Mouse (Mus musculus): Measurements from ENCODE around the gene Spns2. TPM values are rescaled to one million over a fixed set of nuclear protein-coding genes. Genes with fewer than 3 reads are reported as not detected.
"Not testable (repeated sequence)": the region's sequence is repeated elsewhere in the genome, so short reads cannot be mapped to it uniquely, and the experiment has no call there.

The Spns2 gene
- polyA plus RNA-seq, 1 experiment from 2014 or later, result 3.0 TPM

GRCm38 (mm10) chr11:72453105-72453953, 36.4 kb downstream of the Spns2 start:
- Histone ChIP-seq H3K36me3 (ENCODE audit: control insufficient read depth, insufficient read depth, low read length) (peaks cover 40% of the 10 kb centered on the region), H3K27me3 (ENCODE audit: control insufficient read depth, insufficient read depth, low read length) (no peaks in the 10 kb centered on the region), H3K9ac (replicated peaks; ENCODE audit: low read depth, low read length) (no peak overlapping the region), H3K4me3 (ENCODE audit: low read depth, low read length) (no peak overlapping the region), H3K27ac (ENCODE audit: low read length) (no peak overlapping the region), H3K4me1 (ENCODE audit: control insufficient read depth, insufficient read depth, low read length) (0 out of 2 replicates have a peak, but pooled peaks cover 3% of the 10 kb centered on the region), H3K4me2 (replicated peaks; ENCODE audit: low read depth, low read length) (no peak overlapping the region), H3K9me3 (ENCODE audit: control insufficient read depth, low read depth, low read length) (no peaks in the 10 kb centered on the region)
- 54% methylated on average over 15 of the region's 15 CpGs for WGBS
- no peak for ATAC-seq (ENCODE audit: insufficient number of reproducible peaks, insufficient read depth, low FRiP score, low read depth)

DNA sequence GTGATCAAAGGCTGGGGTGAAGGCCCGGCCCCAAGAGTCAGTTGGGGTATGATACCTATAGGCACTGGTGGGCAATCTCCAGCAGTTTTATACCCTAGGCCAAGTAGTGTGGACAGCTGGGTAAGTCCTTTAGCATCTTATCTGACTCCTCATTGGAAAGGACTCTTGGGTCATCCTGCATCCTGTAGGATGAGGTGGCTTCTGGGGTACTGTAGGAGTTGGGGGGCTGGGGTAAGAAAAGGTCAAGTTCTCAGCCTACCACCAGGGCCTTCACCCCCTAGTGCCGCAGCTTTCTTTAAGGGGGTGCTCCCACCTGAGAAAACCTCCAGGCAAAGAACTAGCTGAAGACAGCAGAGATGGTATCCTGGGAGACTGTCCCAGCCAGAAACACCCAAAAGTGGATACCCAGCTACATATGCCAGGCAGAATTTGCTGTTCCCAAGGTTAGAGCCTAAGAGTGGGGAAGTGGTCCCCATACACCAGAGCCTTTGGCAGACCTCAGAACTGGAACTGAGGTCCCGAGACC, 37.5 kb downstream of the Spns2 start:
- no peaks in the 10 kb centered on the region for H3K27me3 ChIP-seq (ENCODE audit: control insufficient read depth, insufficient read depth, low read length)
- ATAC-seq (ENCODE audit: insufficient number of reproducible peaks, insufficient read depth, low FRiP score, low read depth), result no peak
- no peak overlapping the region for H3K9ac ChIP-seq (replicated peaks; ENCODE audit: low read depth, low read length)
- no peaks in the 10 kb centered on the region for H3K9me3 ChIP-seq (ENCODE audit: control insufficient read depth, low read depth, low read length)
- no peak overlapping the region for H3K4me3 ChIP-seq (ENCODE audit: low read depth, low read length)
- no peak overlapping the region for H3K4me2 ChIP-seq (replicated peaks; ENCODE audit: low read depth, low read length)
- H3K27ac ChIP-seq (ENCODE audit: low read length), result no peak overlapping the region
- whole genome bisulfite sequencing, result 85% methylated on average over 3 of the region's 3 CpGs
- peaks cover 51% of the 10 kb centered on the region for H3K36me3 ChIP-seq (ENCODE audit: control insufficient read depth, insufficient read depth, low read length)
- H3K4me1 ChIP-seq (ENCODE audit: control insufficient read depth, insufficient read depth, low read length), result 0 out of 2 replicates have a peak, but pooled peaks cover 3% of the 10 kb centered on the region

DNA sequence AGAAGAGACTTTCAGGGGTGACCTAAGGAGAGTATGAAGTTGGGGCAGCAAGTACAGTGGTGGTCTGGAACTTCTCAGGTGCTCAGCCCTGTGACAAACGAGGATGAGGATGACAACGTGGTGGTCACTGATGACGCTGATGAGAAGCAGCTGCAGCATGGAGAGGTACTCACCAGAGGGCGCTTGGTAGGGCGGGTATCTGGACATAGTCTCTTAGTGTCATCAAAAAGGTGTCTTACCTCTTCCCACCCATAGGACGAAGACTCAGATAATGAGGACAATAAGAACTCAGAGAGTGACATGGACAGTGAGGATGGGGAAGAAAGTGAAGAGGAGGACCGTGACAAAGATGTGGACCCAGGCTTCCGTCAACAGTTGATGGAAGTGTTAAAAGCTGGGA, 42.2 kb downstream of the Spns2 start:
- no peaks in the 10 kb centered on the region for H3K27me3 ChIP-seq (ENCODE audit: control insufficient read depth, insufficient read depth, low read length)
- no peaks in the 10 kb centered on the region for H3K4me1 ChIP-seq (ENCODE audit: control insufficient read depth, insufficient read depth, low read length)
- ATAC-seq (ENCODE audit: insufficient number of reproducible peaks, insufficient read depth, low FRiP score, low read depth), result no peak
- no peak overlapping the region for H3K4me3 ChIP-seq (ENCODE audit: low read depth, low read length)
- WGBS, result 79% methylated on average over 8 of the region's 8 CpGs
- no peak overlapping the region for H3K27ac ChIP-seq (ENCODE audit: low read length)
- H3K4me2 ChIP-seq (replicated peaks; ENCODE audit: low read depth, low read length), result no peak overlapping the region
- H3K36me3 ChIP-seq (ENCODE audit: control insufficient read depth, insufficient read depth, low read length), result peaks cover 97% of the 10 kb centered on the region
- no peak overlapping the region for H3K9ac ChIP-seq (replicated peaks; ENCODE audit: low read depth, low read length)
- no peaks in the 10 kb centered on the region for H3K9me3 ChIP-seq (ENCODE audit: control insufficient read depth, low read depth, low read length)

DNA sequence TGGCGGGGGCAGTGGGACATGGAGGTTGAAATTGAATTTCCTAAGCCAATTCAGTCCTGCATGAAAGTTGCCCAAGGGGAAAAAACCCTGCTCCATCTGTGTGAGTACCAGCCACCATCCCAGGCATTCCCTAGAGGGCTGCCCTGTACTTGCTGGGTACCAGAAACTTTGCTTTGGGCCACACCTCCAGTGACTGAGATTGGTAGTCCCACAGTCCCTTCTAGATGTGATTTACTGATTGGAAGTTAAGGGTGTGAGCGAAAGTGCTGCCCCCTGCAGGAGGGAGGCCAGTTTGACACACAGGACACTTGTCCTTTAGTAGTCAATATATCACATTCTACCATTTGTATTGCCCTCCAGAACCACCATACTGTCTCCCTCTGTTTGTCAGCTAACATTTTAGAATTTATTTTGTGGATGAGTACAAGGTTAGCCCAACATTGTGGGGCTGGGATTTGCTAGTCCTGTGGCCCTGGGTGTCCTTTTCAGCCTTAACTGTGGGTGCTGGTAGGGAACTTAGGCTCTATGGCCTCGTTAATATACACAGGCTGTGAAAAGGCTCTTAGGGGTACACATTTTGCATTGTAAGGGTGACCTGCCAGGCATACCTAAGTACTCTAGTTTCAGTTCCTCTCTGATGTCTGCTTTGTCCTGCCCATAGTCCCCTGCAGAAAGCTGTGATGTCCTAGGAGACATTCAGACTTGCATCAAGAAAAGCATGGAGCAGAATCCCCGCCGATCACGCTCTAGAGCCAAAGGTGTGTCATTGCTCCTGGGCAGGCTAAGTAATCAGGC, 43.2 kb downstream of the Spns2 start:
- Histone ChIP-seq H3K27ac (ENCODE audit: low read length) (no peak overlapping the region), H3K9me3 (ENCODE audit: control insufficient read depth, low read depth, low read length) (no peaks in the 10 kb centered on the region), H3K4me2 (replicated peaks; ENCODE audit: low read depth, low read length) (no peak overlapping the region), H3K9ac (replicated peaks; ENCODE audit: low read depth, low read length) (no peak overlapping the region), H3K4me3 (ENCODE audit: low read depth, low read length) (no peak overlapping the region), H3K27me3 (ENCODE audit: control insufficient read depth, insufficient read depth, low read length) (no peaks in the 10 kb centered on the region), H3K36me3 (ENCODE audit: control insufficient read depth, insufficient read depth, low read length) (peaks cover 89% of the 10 kb centered on the region), H3K4me1 (ENCODE audit: control insufficient read depth, insufficient read depth, low read length) (peaks cover 6% of the 10 kb centered on the region; the same call in 1 of the 2 replicates)
- no peak for ATAC-seq (ENCODE audit: insufficient number of reproducible peaks, insufficient read depth, low FRiP score, low read depth)
- WGBS, result 93% methylated on average over 6 of the region's 6 CpGs

DNA sequence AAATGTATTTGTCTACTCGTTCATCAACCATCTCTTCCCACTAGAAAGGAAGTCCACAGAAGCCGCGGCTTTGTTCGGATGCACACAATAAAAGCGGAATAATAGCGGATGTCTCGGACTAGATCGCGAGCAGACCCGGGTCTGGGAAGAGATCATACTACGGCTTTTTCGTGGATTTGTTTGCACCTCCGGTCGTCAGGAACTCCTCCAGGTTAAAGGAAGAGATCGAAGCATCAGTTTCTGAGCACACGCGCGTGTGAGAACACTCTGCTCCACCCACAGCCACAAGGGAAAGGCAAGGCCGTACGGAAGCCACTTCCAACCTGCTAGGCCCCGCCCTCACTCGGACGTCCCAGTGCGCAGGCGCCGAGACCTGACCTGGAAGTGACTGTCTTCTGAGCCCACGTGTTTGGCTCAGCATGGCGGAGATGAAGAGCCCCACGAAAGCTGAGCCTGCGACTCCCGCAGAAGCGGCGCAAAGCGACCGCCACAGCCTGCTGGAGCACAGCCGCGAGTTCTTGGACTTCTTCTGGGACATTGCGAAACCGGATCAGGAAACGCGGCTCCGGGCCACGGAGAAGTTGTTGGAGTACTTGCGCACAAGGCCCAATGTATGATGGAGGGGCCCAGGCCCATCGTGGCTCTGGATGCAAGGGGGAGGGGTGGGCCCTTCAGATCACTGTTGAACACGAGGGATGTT, 48.6 kb downstream of the Spns2 start, which contains the start of gene Mybbp1a:
Gene Mybbp1a (plus strand): TSS at position 391 of the 700 bp plus-strand sequence.
- no peaks in the 10 kb centered on the region for H3K27me3 ChIP-seq (ENCODE audit: control insufficient read depth, insufficient read depth, low read length)
- H3K4me2 ChIP-seq (replicated peaks; ENCODE audit: low read depth, low read length), result peak within 1 kb of the TSS; percentile 68
- 1% methylated on average over 46 of the region's 46 CpGs for WGBS
- peaks cover 38% of the 10 kb centered on the region for H3K36me3 ChIP-seq (ENCODE audit: control insufficient read depth, insufficient read depth, low read length)
- H3K4me1 ChIP-seq (ENCODE audit: control insufficient read depth, insufficient read depth, low read length), result peaks cover 6% of the 10 kb centered on the region; the same call in 1 of the 2 replicates
- H3K27ac ChIP-seq (ENCODE audit: low read length), result peak within 1 kb of the TSS; percentile 75
- peak; percentile 95 for ATAC-seq (ENCODE audit: insufficient number of reproducible peaks, insufficient read depth, low FRiP score, low read depth)
- peak within 1 kb of the TSS; percentile 81 for H3K9ac ChIP-seq (replicated peaks; ENCODE audit: low read depth, low read length)
- peak within 1 kb of the TSS; percentile 63 for H3K4me3 ChIP-seq (ENCODE audit: low read depth, low read length)
- no peaks in the 10 kb centered on the region for H3K9me3 ChIP-seq (ENCODE audit: control insufficient read depth, low read depth, low read length)

DNA sequence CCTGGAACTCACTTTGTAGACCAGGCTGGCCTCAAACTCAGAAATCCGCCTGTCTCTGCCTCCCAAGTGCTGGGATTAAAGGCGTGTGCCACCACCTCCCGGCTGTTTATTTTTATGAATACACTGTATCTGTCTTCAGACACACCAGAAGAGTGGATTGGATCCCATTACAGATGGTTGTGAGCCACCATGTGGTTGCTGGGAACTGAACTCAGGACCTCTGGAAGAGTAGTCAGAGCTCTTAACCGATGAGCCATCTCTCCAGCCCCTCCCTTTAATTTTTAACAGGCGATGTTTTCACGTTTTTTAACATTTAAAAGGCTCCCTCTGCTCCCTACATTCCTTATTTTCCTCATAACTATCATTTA, 49.1 kb downstream of the Spns2 start:
- Histone ChIP-seq H3K9ac (replicated peaks; ENCODE audit: low read depth, low read length) (peak overlapping the region; percentile 81; the same call in 1 of the 2 replicates), H3K4me2 (replicated peaks; ENCODE audit: low read depth, low read length) (peak overlapping the region; percentile 68), H3K36me3 (ENCODE audit: control insufficient read depth, insufficient read depth, low read length) (peaks cover 33% of the 10 kb centered on the region), H3K27ac (ENCODE audit: low read length) (peak overlapping the region; percentile 75), H3K4me3 (ENCODE audit: low read depth, low read length) (peak overlapping the region; percentile 63)
- 41% methylated on average over 6 of the region's 6 CpGs for WGBS
- H3K4me1 ChIP-seq (ENCODE audit: control insufficient read depth, insufficient read depth, low read length); H3K9me3 ChIP-seq (ENCODE audit: control insufficient read depth, low read depth, low read length); ATAC-seq (ENCODE audit: insufficient number of reproducible peaks, insufficient read depth, low FRiP score, low read depth); H3K27me3 ChIP-seq (ENCODE audit: control insufficient read depth, insufficient read depth, low read length): not testable (repeated sequence)

DNA sequence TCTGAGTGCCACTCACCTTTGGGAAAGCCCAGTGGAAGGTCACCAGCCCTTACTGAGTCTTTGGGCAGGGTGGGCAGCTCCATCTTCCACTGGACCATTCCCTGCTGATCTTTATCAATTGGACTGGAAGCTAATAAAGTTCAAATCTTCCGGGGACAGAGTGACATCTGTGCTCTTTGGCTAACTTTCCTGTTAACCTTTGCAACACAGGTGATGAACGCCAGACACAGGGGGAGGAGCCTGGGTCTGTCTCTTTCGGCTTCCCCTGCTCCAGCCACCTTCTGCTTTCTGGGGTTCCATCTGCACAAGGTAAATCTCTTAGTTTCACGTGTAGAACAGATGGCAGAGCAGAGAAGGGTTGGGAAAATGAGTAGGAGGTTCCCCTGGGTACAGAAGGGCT, 51.3 kb downstream of the Spns2 start:
- no peaks in the 10 kb centered on the region for H3K27me3 ChIP-seq (ENCODE audit: control insufficient read depth, insufficient read depth, low read length)
- H3K9me3 ChIP-seq (ENCODE audit: control insufficient read depth, low read depth, low read length), result no peaks in the 10 kb centered on the region
- peaks cover 11% of the 10 kb centered on the region for H3K36me3 ChIP-seq (ENCODE audit: control insufficient read depth, insufficient read depth, low read length)
- H3K9ac ChIP-seq (replicated peaks; ENCODE audit: low read depth, low read length), result no peak overlapping the region
- no peak overlapping the region for H3K4me3 ChIP-seq (ENCODE audit: low read depth, low read length)
- ATAC-seq (ENCODE audit: insufficient number of reproducible peaks, insufficient read depth, low FRiP score, low read depth), result no peak
- no peak overlapping the region for H3K27ac ChIP-seq (ENCODE audit: low read length)
- no peak overlapping the region for H3K4me2 ChIP-seq (replicated peaks; ENCODE audit: low read depth, low read length)
- H3K4me1 ChIP-seq (ENCODE audit: control insufficient read depth, insufficient read depth, low read length), result peaks cover 9% of the 10 kb centered on the region; the same call in 1 of the 2 replicates
- 61% methylated on average over 4 of the region's 4 CpGs for WGBS
